Mouse (Mus musculus): ENCODE measurements around the gene Ctnnb1.

Gene Ctnnb1

DNA sequence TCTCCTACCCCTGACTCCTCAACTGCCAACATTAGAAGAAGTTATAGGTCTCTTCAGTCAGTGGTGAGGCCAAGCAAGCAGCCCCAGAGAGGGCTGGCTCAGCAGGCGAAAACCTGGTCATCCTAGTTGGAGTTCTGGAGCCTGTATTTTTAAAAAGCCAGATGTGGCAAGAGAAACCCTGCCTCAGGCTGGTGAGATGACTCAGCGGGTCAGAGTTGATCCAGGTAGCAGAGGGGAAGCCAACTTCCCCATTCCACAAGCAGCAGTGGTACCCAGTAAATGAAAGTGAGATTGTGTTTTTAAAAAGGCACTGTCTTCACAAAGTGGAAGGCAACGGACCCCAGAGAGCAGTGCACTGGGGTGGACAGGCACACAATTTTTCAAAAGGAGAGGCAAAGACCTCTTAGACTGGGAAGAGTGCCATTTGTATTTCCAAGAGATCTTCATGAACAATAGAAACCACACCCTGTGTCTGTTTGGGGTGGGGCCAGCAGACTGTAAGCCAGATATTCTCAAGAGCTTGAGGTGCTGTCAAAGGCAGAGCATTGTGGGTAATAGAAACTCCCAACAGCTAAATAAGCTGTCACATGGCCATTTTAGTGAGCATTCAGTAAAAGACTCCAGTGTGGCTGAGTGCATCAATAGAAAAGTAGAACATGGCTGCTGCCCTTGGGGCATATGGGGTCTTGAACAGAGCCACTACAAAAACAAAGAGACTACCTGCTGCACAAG lies 33.1 kb downstream of the Ctnnb1 start:
- peak; percentile 71 for DNase-seq (ENCODE audit: low read depth)

DNA sequence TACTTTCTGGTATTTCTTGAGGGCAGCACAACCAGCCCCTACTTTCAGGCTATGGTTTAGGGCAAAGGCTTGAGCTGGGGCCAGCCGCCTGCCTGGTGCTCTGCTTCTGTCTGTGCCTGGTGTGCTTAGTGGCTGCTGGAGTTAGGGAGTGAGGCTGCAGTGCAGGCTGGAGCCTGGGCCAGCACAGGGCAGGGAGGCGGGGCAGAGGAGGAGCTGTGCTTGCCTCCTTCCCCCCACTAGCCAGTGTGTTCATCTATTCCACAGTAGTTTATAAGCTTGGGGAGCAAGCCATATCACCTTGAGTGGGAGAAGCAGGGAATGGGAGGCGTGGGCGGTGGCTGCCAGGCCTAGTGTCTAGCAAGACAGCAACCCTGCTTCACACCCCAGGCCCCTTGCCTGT lies 34.1 kb downstream of the Ctnnb1 start:
- DNase-seq (ENCODE audit: low read depth), result no peak

DNA sequence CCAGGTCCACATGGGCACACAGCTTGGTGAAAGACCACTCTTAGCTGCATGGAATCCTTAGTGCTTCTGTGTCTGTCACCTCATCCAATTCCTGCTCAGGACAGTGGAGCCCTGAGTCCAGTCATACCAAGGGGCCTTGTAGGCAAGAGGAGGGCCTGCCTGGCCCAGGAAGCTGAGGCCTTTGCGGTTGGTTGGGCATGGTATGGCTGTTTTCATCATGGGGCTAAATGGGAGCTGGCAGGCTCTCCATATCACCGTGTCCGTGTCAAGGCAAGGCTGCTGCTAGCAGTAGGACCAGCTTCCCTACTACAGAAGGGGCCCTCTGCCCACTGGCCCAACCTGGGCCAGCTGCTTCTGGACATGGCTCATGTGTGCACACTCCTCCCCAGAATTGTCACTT lies 34.7 kb downstream of the Ctnnb1 start:
- no peak for DNase-seq (ENCODE audit: low read depth)

DNA sequence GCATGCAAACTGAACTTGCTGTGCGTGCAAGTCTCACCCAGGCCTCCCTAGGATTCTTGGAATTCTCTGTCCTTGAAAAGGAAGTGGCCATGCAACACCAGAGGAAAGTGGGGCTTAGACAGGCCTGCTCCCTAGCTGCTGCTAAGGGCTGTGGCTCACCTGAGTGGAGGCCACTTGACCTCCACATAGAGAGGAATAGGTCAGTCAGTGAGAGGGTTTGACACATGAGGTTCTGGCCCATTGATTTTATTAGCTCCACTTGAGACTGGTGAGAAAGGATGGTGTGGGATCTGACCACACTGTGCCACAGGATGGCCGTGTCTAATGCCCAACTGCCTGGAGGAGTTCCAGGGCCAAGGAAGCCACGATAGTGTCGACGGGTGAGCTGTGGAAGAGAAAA lies 35.2 kb downstream of the Ctnnb1 start:
- no peak for DNase-seq (ENCODE audit: low read depth)

DNA sequence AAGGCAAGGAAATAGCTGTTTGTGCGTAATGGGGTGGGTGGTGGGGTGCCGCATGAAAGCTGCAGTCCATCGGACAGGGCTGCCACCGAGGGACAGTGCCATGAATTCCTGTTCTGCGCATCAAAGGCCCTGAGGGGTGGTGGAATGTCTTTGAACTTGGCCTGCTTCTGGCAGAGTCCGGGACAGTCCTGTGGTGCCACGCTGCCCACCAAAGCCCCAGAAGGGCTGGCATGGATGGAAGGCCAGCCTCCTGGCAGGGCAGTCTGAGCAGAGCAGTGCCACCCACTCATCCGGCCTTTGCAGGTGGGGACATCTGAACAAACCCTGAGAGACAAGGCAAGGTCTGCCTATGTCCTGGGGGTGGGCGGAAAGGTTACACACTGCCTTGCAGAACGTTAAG lies 36.0 kb downstream of the Ctnnb1 start:
- DNase-seq (ENCODE audit: low read depth), result no peak

DNA sequence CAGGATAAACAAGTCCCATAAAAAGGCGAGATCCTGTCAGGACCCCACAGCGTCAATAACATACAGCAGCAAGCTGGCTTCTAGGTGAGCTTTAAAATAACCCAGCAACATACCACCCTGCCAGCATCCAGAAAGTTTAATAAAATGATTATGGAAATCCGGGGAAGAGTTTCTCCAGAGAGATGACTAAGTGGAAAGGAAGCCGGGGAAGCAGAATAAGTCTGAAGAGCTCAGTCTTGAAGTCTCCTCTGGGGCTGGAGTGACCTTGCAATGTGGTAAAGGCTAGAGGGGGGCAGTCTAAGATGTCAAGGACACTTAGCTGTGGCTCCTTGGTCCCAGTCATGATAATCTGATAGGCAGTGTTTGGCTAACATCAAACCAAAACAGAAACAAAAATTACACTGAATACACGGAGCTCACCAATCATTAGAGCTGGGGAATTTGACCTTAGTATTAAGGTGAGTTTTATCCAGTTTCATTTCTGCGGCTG lies 44.1 kb downstream of the Ctnnb1 start:
- peak; percentile 57 for DNase-seq (ENCODE audit: low read depth)

DNA sequence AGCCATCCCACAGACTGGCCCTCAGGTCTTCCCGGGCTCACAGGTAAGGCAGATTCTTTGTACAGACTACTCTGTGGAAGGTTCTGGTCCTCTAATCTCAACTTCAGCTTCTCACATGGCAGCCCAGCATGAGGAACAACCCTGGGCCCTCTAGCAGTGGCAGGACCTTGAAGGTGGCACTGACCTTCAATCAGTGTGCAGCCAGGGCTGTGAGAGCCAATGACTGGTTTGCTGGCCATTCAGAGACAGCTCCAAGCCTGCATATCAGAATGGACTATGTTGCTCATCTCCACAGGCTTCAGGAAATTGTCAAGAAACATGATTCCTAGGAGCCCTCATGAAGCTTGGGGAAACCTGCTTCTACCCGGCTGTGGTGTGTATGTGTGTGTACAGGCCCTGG lies 45.2 kb downstream of the Ctnnb1 start:
- DNase-seq (ENCODE audit: low read depth), result no peak

DNA sequence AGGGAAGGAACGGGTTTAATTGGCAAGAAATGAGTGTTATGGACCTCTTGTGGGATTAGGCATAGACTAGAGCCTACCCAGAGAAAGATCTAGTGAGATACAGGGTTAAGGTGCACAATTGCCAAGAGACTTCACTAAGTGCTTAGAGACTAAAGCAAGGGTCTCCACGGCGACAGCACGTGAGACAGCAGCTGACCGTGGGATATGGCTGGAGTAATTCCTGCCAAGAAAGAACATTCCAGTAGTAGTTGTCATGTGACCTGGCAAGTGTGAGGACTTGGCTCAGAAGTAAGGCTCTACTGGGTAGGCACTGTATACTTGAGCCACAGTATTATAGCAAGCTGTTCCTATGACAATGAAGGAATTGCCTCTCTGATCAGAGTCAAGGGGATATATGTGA lies 47.1 kb downstream of the Ctnnb1 start:
- DNase-seq (ENCODE audit: low read depth), result no peak

DNA sequence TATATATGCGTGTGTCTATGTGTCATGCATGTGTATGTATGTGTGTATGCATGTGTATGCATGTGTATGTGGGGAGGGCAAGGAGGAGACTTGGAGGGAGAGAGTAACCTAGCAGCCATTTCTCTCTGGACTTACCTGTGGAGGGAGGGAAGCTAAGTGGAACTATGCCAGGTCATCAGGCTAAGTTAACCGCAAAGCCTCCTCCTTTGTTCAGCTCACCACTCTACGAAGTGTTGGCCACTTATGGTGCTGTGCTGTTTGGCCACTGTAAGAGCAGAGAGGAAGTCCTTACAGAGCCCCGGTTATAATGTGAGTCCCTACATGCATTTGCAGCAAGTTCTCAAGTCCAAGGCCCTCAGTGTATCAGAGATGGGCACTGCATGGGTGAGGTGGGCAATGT lies 47.8 kb downstream of the Ctnnb1 start:
- no peak for DNase-seq (ENCODE audit: low read depth)

DNA sequence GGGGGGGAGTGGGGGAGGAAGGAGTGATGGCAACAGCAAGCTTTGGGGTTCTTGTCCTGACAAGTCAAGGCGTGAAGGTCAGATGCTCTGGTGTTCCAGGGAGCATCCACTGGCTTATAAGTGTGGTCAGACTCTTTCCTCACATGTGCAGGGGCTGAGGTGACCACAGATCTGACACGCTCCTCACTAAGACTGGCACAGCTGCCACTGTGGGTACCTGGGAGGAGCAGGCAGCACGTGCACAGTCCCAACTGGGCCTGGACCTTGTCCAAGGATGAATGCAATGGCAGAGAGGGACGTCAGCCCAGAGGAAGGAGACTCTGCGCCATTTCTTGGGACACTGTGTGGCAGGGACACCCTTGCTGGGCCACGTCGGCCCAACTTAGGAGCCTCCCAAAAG lies 52.8 kb downstream of the Ctnnb1 start:
- DNase-seq (ENCODE audit: low read depth), result no peak

DNA sequence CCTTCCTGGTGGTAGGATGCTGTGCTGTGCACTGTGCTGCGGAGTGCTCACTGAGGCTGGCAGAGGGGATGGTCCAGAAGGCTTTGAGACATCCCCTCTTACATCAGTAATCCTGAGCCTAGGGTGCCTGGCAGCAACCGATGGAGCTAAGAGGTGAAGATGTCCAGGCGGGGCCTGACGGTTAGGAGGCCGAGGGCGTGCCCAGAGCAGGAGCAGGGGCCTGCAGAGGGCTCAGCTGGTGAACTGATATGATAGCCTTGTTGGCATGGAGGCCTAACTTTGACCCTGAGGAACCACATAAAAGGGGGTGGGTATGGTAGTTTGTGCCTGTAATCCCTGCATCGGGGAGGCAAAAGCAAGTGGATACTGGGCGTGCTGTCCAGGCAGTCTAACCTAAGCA lies 54.8 kb downstream of the Ctnnb1 start:
- no peak for DNase-seq (ENCODE audit: low read depth)

DNA sequence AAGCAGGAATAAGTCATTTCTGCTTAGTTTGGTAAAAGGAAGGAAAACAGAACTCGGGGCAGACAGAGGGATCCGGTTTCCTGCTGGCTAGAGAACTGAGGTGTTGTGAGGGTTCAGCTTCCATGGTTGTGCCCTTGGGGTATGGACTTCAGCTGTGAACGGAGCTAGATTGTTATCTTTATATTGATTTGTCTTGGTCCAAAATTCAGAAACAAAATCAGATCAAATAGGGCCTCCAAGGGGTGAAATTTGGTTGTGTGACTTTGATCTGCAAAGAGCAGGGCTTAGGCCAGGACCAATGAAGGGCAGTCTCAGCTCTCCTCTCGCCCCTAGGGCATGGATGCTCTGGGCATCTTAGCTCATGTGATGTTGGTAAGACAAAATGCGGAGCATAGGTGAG lies 55.5 kb downstream of the Ctnnb1 start:
- DNase-seq (ENCODE audit: low read depth), result no peak

DNA sequence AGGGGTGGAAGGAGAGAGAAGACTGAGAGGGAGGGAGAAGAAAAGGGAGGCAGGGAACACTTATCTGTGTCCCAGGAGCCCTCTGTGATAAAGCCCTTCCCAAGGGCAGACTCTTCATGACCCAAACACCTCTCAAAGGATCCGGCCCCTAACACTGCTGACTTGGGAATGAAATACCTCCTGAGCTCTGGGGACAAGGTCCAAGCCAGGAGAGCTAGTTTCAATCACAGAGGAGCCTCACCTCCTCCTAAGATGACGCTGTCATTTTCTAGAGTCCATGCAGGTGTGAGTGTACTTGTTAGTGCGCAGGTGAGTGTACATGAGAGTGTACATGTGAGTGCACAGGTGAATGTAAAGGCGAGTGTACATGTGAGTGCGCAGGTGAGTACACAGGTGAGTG lies 56.0 kb downstream of the Ctnnb1 start:
- no peak for DNase-seq (ENCODE audit: low read depth)

DNA sequence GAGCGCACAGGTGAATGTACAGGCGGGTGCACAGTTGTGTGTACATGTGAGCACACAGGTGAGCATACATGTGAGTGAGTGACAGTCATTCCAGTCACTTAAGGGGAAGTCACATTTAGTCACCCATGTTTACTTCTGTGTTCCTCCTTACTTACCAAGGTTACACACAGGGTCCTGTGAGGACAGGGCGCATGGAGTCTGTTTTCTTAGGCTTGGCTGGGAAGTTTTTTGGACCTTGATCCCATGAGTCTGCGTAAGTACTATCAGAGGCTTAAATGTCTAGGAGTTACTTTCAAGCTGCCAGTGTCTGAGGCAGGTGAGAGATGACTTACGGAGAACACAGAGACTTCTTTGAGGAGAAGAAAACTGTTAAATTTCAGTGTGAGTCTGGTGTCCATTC lies 56.5 kb downstream of the Ctnnb1 start:
- DNase-seq (ENCODE audit: low read depth), result no peak

DNA sequence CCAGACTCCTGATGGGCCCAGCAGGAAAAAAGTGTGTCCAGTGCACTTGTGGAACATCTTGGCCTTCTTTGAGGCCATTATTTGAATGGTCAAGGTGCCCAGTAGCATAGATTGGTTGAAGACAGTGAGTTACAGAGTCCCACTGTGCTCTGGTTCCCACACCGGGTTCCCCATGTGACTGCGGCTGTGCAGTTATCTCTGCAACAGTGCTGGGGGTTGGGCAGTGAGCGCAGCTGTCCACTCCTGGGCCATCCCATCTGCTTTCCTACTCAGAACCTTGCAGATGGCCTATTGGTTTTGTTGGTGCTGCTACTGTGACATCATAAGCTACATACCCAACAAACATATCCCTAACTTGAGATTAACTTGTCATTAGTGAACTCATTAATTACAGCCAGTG lies 57.2 kb downstream of the Ctnnb1 start:
- DNase-seq (ENCODE audit: low read depth), result no peak

DNA sequence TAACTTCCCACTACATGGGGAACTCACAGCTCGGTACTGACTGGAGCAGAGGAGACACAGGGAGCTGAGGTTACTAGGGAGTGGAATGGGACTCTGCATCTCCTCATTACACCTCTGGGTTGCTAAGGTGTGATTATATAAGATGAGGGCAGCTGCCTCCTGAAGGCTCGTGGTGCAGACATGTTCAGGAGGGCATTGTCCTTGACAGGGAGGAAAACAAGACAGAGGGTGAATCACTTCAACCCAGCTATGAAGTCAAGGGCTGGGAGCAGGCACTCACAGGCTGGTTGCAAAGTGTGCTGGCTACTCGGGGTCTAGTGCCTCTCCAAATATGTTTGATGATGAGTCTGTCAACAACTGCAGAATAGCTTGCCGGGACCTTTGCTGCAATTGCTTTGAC lies 58.0 kb downstream of the Ctnnb1 start:
- DNase-seq (ENCODE audit: low read depth), result no peak

DNA sequence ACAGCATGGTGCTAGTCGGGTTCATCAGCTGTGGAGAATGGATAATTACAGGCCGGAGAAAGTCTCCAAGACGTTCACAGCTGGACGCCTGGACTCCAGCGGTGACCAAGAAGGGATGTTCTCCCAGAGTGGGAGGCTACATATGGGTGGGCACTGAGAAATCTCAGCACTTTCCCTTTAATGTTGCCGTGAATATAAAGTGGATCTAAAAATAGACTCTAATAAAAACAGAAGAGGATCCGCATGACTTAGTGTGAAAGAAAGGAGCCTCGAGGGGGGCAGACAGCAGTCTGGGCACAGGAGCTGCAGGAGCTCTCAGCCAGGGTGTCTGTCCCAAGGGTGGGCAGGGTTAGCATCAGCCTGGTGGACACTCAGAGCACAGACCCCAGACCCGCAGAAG lies 59.1 kb downstream of the Ctnnb1 start:
- DNase-seq (ENCODE audit: low read depth), result no peak

DNA sequence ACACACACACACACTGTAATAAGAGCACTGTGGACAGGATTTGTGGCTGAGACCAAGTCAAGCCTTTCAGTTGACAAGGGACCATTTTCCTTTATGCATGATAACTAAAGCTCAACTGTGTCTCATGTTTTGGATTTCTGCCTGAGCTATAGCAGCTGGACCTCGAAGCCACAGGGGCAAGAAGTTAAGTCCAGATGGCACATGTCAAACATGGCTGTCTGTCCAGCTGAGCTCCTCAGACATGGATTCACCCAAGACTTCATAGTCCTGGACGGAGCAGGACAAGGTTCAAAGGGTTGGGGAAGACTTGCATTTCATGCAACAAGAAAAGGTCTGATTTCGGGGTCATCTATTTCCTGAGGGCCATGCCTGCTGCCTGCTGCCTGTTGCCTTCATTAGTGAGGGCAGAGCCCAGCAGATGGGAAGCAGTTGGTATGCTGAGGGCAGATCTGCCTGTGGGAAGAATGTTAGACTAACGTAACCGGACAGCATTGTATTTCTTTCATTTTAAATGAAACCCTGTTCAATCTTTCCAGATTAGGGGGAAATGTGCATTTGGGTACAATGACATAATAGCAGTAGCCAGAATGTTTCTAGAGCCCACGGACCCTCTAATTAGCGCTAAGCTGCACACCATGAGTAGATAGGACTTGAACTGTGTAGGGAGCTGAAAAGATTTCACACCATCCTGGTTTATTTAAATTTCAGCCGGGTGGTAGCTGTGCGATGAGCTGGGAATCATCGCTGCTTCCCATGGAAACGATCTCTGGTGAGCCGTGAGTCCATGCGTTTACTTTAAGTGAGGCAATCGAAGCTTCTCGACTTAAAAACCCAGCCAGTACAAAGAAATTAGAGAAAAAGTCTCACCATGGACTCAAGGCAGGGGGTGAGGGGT lies 61.0 kb downstream of the Ctnnb1 start:
- no peak for DNase-seq (ENCODE audit: low read depth)

DNA sequence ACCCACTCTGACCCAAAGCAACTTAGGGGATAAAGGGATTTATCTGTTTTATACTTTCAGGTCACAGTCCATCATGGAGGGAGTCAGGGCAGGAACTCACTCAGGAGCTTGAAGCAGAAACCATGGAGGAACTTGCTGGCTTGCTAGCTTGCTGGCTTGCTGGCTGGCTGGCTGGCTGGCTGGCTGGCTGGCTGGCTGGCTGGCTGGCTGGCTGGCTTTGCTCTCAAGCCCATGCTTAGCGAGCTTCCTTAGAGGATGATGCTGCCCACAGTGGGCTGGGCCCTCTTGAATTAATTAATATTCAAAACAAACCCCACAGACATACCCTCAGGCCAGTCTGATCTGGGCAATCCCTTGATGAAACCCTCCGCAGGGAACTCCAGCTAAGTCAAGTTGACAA lies 62.8 kb downstream of the Ctnnb1 start:
- no peak for DNase-seq (ENCODE audit: low read depth)

DNA sequence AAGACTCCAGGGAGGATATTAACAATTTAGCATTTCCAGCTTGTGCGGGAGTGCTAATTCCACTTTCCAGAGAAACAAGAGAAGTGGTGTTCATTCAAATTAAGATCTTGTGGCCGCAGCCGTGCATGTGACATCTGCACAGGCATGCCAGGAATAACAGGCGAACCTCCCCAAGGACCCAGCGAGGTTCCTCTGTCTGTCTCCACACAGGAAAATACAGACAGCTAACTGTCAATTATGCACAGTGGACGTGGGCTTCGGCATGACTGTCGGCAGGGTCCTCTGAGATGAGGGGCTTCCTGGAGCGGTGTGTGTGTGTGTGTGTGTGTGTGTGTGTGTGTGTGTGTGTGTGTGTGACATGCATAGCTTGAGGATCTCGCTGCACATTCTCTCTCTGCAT lies 64.0 kb downstream of the Ctnnb1 start:
- DNase-seq (ENCODE audit: low read depth), result no peak

DNA sequence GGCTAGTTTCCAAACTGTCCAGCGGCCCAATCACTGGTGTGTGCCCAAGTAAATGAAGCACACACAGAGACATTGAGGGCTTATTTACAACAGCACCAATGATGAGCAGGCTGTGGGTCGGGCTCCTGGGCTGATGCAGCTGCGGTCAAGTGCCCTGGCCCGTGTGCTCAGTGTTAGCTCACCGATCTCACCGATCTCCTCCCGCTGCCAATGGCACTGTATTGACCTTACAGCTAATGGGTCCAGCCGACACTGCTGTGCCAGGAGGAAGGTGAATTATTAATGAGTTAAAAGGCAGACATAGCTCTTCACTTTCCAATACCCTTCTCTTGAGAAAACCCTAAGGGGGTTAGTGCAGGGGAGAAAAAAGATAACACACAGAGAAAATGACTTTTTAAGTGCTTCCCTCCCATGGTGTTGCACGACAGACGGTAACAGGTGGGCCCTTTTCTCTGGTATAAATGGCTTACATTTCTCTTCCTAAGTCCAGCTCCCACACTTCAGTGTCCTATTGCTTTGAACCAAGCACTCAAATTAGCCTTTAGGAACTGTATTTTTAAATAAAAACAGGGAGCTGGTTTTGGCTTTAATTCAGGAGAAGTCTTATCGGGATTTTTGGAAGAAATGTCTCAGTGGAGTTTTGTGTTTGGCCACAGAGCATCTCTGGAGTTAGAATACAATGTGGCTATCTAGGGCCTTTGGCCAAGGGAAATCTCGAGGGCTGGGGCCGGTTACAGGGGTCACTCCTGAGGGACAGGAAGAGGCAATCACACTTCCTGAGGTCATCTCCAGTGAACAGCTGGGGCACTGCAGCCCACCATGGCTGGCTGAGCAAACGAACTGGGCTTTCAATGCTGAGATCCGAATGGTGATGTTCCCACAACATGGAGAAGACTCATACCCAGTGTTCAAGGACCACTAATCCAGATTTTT lies 65.5 kb downstream of the Ctnnb1 start:
- DNase-seq (ENCODE audit: low read depth), result no peak

DNA sequence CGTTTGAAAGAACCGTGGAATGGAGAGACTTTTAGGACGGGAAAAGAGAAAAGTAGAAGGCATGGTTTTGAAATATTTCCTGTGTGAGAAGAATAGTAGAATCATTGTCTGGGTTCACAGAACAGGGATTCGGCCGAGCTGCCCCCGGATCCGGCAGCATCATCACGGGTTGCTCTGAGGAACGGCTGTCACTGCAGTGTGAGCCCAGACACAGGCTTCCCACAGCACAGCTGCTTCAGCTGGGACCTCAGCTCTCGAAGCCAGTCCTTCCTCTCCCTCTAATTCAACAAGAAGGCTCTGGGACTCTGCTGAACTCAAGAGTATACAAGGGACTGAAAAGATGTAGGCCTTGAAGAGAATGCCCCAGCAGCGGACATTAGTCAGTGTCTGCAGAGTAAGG lies 69.7 kb downstream of the Ctnnb1 start:
- DNase-seq (ENCODE audit: low read depth), result no peak

All from 416B (cell line).